Mouse (Mus musculus): ENCODE results near the gene Cdh9.

The Cdh9 gene

DNA sequence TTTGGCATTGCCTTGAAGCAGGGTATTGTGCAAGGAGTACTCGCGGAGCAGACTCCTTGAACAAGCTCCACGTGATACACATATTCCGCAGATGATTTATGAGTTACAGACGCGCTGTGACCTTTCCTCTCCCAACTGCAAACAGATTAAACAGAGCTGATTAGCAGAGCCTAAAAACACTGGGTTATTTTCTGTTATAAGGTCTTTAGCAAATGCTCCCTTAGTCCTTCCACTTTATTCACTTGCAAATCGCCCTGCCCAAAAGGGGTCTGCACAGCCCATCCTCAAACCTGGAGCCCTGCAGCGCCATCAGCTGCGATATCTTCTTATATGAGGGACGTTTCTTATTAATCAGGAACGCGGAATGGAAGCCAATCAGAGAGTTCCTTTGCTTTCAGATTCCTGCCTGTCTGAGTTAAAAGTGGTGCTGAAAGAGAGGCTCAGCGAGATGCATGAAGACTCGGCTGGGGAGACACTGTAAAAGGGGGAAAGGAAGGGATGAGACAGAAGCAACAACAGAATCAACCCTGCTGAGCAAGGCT, at the start of gene Cdh9:
TSS of gene Cdh9 (plus strand) at position 287 of the 542 bp plus-strand sequence.
- no peak for DNase-seq

- DNase-seq = no peak
Measured at GRCm38 (mm10) chr15:16679096-16679495, 49.5 kb upstream of the Cdh9 start.

- no peak for DNase-seq
Measured at GRCm38 (mm10) chr15:16699821-16700220, 28.7 kb upstream of the Cdh9 start.

GRCm38 (mm10) chr15:16702340-16702739, 26.2 kb upstream of the Cdh9 start:
- no peak for DNase-seq

DNA sequence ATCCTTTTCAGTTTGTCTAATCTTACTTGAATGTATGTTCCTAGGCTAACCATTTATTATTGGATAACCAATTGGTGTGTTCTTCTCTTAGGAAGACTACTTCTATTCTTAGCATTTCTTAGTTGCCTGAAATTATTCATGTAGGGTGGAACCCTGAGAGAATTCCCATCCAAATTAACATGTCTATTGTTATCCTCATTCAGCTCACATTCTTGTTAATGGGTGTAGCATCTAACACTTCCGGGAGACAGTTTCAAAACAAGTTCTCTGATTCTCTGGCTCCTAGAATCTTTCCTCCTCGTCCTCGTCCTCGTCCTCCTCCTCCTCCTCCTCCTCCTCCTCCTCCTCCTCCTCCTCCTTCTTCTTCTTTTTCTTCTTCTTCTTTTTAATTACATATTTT, 10.5 kb downstream of the Cdh9 start:
- DNase-seq = no peak

GRCm38 (mm10) chr15:16746672-16747071, 18.1 kb downstream of the Cdh9 start:
- no peak for DNase-seq

DNA sequence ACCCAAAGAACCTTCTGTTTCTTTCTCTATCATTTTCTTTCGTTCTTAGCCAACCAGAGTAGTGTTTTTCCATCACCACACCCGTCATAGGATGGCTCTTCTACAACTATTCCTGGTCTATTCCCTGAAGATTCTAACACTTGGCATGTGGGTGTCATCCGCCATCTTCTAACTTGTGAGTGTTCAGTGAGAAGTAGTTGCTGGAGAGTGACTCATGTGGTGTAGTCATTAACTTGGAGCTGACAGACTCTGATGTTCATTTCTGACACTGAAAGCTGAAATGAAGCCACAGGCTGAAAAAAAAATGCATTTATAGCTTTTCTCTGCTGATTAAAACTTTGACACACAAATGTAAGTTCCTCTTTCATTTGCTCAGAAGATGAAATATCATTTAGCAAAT, 34.7 kb downstream of the Cdh9 start:
- no peak for DNase-seq

GRCm38 (mm10) chr15:16784575-16784974, 56.0 kb downstream of the Cdh9 start:
- no peak for DNase-seq

DNA sequence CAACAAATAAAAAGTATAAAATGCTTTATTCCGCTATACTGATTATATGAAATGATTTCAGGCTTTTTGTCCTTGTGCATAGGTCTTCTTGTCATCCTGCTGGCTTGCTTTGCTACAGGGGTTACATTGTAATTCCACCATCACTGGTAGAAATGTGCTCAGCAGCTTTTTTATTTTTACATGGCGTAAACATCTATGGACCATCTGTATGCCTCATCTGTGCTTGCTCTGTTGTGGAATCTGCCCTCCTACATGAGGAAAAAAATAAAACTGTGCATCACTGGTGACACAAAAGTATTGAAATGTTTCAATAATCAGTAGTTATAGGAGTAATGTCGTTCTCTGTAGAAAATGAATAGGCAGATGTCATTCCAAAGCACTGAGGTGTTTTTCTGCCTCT, 64.3 kb downstream of the Cdh9 start:
- DNase-seq = no peak

GRCm38 (mm10) chr15:16801302-16801701, 72.7 kb downstream of the Cdh9 start:
- DNase-seq = no peak

GRCm38 (mm10) chr15:16810787-16811186, 82.2 kb downstream of the Cdh9 start:
- DNase-seq = no peak

GRCm38 (mm10) chr15:16814035-16814434, 85.5 kb downstream of the Cdh9 start:
- no peak for DNase-seq

DNA sequence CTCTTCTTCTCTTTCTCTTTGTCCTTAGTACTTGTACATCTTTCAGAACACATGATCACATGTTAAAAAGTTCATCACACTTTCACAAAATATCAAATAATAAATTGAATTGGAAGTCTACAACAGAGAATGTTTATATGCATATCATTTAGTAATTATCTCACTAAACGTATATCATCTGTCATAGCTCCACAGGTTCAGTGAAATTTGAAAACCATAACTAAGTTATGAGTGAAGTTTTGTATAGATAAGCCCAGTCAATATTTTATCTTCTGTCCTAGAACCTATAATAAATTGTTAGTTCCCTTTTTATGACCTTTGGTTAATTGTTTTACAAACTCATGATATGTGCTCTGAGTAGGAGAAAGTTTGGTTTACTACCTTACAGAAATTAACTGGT, 106.2 kb downstream of the Cdh9 start:
- no peak for DNase-seq

DNA sequence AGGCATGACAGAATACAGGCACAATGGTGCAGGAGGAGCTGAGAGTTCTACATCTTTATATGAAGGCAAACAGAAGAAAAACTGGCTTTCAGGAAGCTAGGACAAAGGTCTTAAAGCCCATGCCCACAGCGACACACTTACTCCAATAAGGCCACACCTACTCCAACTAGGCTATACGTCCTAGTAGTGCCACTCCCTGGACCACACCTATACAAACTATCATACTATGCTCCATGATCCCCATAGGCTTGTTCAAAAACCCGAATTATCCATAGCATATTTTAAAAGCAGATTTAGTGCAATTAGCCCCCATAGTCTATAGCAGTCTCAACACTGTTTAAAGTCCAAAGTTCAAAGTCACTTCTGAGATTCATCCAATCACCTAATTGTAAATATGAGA, 154.0 kb downstream of the Cdh9 start:
- DNase-seq = no peak

GRCm38 (mm10) chr15:16896674-16897073, 168.1 kb downstream of the Cdh9 start:
- DNase-seq = no peak

All from lung, postnatal 14 days (tissue).